Mouse (Mus musculus) lung, embryonic 16.5 days (tissue): Measurements from ENCODE around the gene Lhfpl3. TPM values are rescaled to one million over a fixed set of nuclear protein-coding genes. Genes with fewer than 3 reads are reported as not detected.

Experiments used
- ATAC-seq: fragments of 200-750 bp; cut with Nextera tagmentation; 2 replicates; pipeline ENCODE4 v1.8.0; 2017; ENCODE audit warnings: low read depth, mild to moderate bottlenecking, moderate library complexity
- H3K27ac ChIP-seq: fragments of 300-500 bp; sonication (generic); 2 replicates; pipeline ENCODE4 v1.5.1; 2014; ENCODE audit warnings: mild to moderate bottlenecking, control low read depth, low read length
- H3K27me3 ChIP-seq: fragments of 300-500 bp; sonication (generic); 2 replicates; pipeline ENCODE4 v1.6.1; 2014; ENCODE audit warnings: low read depth, low read length, mixed read lengths; ENCODE audit not compliant: control insufficient read depth, insufficient read depth
- H3K36me3 ChIP-seq: fragments of 300-500 bp; sonication (generic); 2 replicates; pipeline ENCODE4 v1.6.1; 2014; ENCODE audit warnings: low read length; ENCODE audit not compliant: control insufficient read depth, insufficient read depth
- H3K4me1 ChIP-seq: fragments of 300-500 bp; sonication (generic); replicated peaks from 2 replicates; pipeline ENCODE4 v1.6.1; 2014; ENCODE audit warnings: low read length, mixed read lengths; ENCODE audit not compliant: control insufficient read depth, insufficient read depth
- H3K4me2 ChIP-seq: fragments of 300-500 bp; sonication (generic); 2 replicates; pipeline ENCODE4 v1.6.1; 2014; ENCODE audit warnings: low read depth, low read length, control low read depth
- H3K4me3 ChIP-seq: fragments of 300-500 bp; sonication (generic); 2 replicates; pipeline ENCODE4 v1.5.1; 2014; ENCODE audit warnings: mild to moderate bottlenecking, low read length, control low read depth
- H3K9ac ChIP-seq: fragments of 300-500 bp; sonication (generic); 2 replicates; pipeline ENCODE4 v1.6.1; 2014; ENCODE audit warnings: low read length, control low read depth
- H3K9me3 ChIP-seq: fragments of 300-500 bp; sonication (generic); 2 replicates; pipeline ENCODE4 v1.6.1; 2016; ENCODE audit warnings: low read length; ENCODE audit not compliant: control insufficient read depth
- WGBS: fragments of 180-500 bp; shearing (Covaris S2); extraction: QIAGEN DNeasy Blood & Tissue Kit; methylation state at CpG from one replicate; pipeline ENCODE4 v1.1.7; 2014; 5-methylcytosine and 5-hydroxymethylcytosine counted together
- polyA plus RNA-seq: library from polyadenylated mRNA; unstranded; fragments of >200 nt; fragmentation: Nextera tagmentation; extraction: Ambion mirVana; gene quantifications from 2 replicates; pipeline ENCODE4 v1.2.1, GENCODE M21; 2015

Lhfpl3 gene
- polyA plus RNA-seq, 1 experiment from 2014 or later: not detected

DNA sequence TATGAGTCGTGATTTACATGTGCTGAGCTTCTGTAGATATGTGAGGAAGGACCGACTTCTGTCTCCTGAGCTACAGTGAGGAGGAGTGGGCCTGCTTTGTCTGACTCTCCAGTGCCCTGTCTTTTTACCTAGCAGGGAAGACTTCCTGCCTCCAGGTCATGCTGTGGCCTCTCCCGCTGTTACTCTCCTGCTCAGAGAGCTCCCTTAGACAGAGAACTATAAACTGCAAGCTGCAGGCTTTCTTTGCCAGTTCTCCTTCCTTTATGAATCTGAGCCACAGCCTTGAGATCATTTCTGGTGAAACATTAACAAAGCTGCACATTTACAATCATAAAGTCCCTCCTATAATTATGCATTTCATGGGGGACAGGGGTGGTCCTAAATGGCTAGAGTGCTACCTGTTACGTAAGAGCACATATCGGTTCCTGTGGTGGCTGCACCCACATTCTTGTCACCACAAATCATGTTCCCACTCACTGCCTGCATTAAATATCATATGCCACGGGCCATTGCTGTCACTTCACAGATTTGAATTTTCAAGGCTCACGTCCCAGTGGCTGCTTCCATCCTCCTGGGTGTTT lies 303.3 kb downstream of the Lhfpl3 start:
- Histone ChIP-seq H3K9ac (no peak overlapping the region), H3K36me3 (no peaks in the 10 kb centered on the region), H3K4me2 (no peak overlapping the region), H3K4me3 (no peak overlapping the region), H3K9me3 (no peaks in the 10 kb centered on the region), H3K27ac (no peak overlapping the region), H3K27me3 (no peaks in the 10 kb centered on the region), H3K4me1 (no peaks in the 10 kb centered on the region)
- no peak for ATAC-seq
- 52% methylated on average over 7 of the region's 7 CpGs for WGBS

DNA sequence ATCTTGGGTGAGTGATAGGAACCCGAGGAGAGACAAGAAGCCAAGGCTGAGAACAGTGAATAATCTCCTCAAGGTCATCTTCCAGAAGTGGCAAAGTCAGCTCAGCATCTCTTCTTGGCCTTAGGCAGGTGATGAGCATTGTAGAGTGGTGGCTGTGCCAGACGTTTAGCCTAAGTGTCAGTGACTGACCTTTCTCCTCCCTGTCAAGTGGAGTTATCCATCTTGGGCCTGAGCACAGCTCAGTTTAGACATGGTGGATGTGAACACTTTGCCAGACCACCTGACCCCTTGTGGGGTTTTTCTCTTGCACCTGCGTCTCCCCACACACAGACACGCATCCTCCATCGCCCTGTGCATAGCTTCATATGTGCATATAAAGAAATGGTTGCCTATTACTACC lies 305.6 kb downstream of the Lhfpl3 start:
- no peaks in the 10 kb centered on the region for H3K4me1 ChIP-seq
- H3K9ac ChIP-seq: no peak overlapping the region
- 65% methylated on average over 5 of the region's 5 CpGs for WGBS
- H3K4me2 ChIP-seq: no peak overlapping the region
- no peak for ATAC-seq
- H3K27ac ChIP-seq: no peak overlapping the region
- no peaks in the 10 kb centered on the region for H3K36me3 ChIP-seq
- H3K27me3 ChIP-seq: no peaks in the 10 kb centered on the region
- H3K4me3 ChIP-seq: no peak overlapping the region
- no peaks in the 10 kb centered on the region for H3K9me3 ChIP-seq

DNA sequence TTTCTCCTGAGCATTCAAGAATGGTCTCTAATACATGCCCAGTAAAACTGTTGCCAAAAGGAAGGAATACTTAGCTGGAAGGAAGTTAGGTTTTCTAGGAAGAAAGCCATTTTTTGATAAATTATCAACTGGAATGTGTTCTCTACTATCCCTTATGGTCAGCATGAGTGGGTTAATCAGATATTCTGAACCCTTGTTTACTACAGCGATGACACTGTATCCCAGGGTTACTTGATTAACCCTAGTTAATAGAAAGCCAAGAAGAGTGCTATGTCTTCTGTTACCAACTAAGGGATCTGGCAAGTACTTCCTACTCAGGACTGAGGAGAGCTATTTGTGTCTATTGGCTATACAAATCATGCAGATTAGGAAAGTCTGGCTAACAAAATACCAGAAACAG lies 349.0 kb downstream of the Lhfpl3 start:
- no peak overlapping the region for H3K4me2 ChIP-seq
- no peak for ATAC-seq
- H3K27me3 ChIP-seq: no peaks in the 10 kb centered on the region
- no peak overlapping the region for H3K27ac ChIP-seq
- H3K36me3 ChIP-seq: no peaks in the 10 kb centered on the region
- no peaks in the 10 kb centered on the region for H3K4me1 ChIP-seq
- H3K9ac ChIP-seq: no peak overlapping the region
- H3K9me3 ChIP-seq: no peaks in the 10 kb centered on the region
- 79% methylated on average over 1 of the region's 1 CpGs for WGBS
- no peak overlapping the region for H3K4me3 ChIP-seq

DNA sequence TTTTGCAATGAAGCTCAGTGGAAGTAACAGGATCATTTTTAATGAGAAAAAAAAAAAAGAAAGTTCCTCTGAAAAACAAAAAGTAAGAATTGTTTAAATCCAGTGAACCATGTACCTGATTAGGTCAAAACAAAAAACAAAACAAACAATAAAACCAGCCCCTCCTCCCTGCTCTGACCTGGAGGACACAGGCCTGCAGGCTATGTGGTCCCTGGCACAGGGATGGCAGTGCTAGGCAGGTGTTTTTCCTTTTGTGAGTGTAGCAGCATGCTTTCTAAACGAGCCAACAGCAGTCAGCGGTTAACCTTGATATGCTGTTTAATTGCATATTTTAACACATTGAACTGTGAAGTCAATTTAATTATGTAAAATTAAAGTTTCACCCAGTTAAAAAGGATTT lies 360.7 kb downstream of the Lhfpl3 start:
- no peak for ATAC-seq
- 62% methylated on average over 2 of the region's 2 CpGs for WGBS
- Histone ChIP-seq H3K27me3 (no peaks in the 10 kb centered on the region), H3K9ac (no peak overlapping the region), H3K36me3 (no peaks in the 10 kb centered on the region), H3K9me3 (no peaks in the 10 kb centered on the region), H3K4me3 (no peak overlapping the region), H3K4me1 (no peaks in the 10 kb centered on the region), H3K4me2 (no peak overlapping the region), H3K27ac (no peak overlapping the region)

DNA sequence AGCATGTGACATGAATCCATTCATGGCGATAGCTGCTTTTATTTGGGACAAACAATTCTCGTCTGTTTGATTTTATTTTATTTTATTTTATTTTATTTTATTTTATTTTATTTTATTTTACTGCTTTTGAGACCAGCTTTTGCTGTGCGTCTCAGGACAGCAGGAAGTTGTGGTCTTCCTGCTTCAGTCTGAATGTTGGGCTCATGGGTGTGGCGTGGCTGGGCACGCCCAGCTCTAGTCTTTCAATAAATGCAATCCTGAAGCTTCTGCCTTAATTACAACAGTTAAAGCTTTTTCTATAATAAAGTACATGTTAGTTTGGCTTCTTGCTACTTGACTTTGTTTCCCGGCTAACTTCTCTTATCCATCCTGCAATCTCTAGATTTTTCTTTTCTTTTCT lies 365.4 kb downstream of the Lhfpl3 start:
- ATAC-seq: no peak
- Histone ChIP-seq H3K4me2 (no peak overlapping the region), H3K9me3 (no peaks in the 10 kb centered on the region), H3K27me3 (no peaks in the 10 kb centered on the region), H3K9ac (no peak overlapping the region), H3K4me1 (no peaks in the 10 kb centered on the region), H3K27ac (no peak overlapping the region), H3K4me3 (no peak overlapping the region), H3K36me3 (no peaks in the 10 kb centered on the region)
- 83% methylated on average over 6 of the region's 6 CpGs for WGBS

DNA sequence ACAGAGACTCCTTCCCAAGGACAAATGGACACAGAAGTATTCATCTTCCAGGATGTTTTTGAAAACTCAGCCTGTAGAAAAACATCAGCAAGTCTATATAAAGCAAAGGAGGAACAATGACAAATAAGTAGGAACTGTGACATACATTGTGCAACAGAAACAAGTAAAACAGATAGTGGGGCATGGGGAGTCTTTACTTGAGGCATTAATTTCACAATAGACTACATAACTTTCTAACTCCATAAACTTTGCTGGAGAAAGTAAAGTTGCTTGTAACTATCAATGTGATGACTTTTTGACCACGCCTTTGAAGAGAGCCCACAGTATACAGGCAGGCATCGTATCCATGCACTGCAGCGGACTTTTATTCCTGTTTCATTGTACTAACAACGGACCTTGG lies 368.4 kb downstream of the Lhfpl3 start:
- H3K4me1 ChIP-seq: no peaks in the 10 kb centered on the region
- H3K4me3 ChIP-seq: no peak overlapping the region
- H3K9ac ChIP-seq: no peak overlapping the region
- no peak for ATAC-seq
- no peak overlapping the region for H3K4me2 ChIP-seq
- WGBS: 83% methylated on average over 4 of the region's 4 CpGs
- no peaks in the 10 kb centered on the region for H3K9me3 ChIP-seq
- no peak overlapping the region for H3K27ac ChIP-seq
- H3K36me3 ChIP-seq: no peaks in the 10 kb centered on the region
- no peaks in the 10 kb centered on the region for H3K27me3 ChIP-seq

DNA sequence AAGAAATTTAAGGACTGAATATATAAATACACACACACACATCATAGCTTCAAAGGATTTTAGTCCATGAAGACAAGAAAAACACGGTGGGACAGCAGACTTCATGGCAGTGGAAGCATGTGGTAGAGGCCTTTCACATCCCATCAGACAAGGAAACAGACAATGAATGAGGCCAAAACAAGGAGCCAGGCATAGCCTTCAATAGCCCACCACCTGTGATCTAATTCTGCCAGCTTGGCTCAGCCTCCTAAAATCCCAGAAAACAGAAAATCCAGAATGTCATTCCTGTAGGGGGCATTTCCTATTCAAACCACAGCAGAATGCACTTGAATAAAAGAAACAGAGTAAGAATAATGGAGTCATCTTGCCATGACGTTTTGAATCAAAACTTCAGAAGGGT lies 381.0 kb downstream of the Lhfpl3 start:
- Histone ChIP-seq H3K4me1 (no peaks in the 10 kb centered on the region), H3K4me3 (no peak overlapping the region), H3K36me3 (no peaks in the 10 kb centered on the region), H3K4me2 (no peak overlapping the region), H3K27ac (no peak overlapping the region), H3K9me3 (no peaks in the 10 kb centered on the region), H3K9ac (no peak overlapping the region), H3K27me3 (no peaks in the 10 kb centered on the region)
- ATAC-seq: no peak
- WGBS: 58% methylated on average over 2 of the region's 2 CpGs

DNA sequence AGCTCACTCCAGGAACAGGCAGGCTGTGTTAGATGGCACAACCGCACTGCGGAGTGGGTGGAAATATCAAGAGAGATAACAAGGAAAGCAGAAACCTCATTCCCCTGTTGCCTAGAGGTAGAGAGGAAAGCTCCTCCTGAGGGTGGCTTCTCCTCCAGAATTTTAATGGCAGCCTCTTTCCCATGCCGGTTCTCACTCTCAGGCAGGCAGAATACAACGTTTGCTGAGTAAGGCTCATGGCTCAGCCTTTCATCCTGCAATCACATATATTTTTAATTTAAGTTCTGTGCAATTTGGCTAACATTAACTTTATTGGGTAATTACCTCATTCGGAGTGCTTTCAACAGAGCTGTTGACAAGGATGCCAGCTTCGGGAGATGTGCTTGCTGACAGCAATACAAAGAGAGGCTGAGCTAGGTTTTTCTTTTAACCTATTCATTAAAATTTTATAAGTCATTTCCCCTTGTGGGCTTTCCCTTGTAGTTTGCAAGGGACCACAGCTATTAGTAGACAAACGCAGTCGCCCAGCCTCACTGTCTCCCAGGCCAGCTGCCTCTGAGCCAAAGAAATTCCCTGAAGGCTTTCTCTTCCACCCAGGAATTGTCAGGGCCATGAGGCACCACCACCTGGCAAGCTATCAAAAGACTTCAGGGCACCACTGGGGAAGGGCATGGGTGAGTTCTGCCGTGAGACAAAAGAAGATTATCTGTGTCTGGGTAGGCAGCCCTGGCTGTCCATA lies 394.5 kb downstream of the Lhfpl3 start:
- Histone ChIP-seq H3K9ac (no peak overlapping the region), H3K4me2 (no peak overlapping the region), H3K9me3 (no peaks in the 10 kb centered on the region), H3K4me1 (no peaks in the 10 kb centered on the region), H3K27me3 (no peaks in the 10 kb centered on the region), H3K27ac (no peak overlapping the region), H3K36me3 (no peaks in the 10 kb centered on the region), H3K4me3 (no peak overlapping the region)
- no peak for ATAC-seq
- 78% methylated on average over 9 of the region's 9 CpGs for WGBS

DNA sequence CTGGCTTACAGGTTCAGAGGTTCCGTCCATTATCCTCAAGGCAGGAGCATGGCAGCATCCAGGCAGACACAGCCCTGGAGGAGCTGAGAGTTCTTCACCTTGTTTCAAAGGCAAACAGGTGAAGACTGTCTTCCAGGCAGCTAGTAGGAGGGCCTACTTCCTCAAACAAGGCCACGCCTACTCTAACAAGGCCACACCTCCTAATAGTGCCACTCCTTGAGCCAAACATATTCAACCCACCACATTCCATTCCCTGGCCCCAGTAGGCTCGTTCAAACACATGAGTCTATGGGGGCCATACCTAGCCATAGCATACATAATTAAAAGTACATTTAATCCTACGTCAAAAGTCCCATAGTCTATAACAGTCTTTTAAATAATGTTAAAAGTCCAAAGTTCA lies 407.4 kb downstream of the Lhfpl3 start:
- ATAC-seq: no peak
- no peak overlapping the region for H3K9ac ChIP-seq
- no peak overlapping the region for H3K4me3 ChIP-seq
- no peaks in the 10 kb centered on the region for H3K4me1 ChIP-seq
- H3K9me3 ChIP-seq: no peaks in the 10 kb centered on the region
- H3K27ac ChIP-seq: no peak overlapping the region
- no peak overlapping the region for H3K4me2 ChIP-seq
- WGBS: 68% methylated on average over 4 of the region's 4 CpGs
- H3K27me3 ChIP-seq: no peaks in the 10 kb centered on the region
- H3K36me3 ChIP-seq: no peaks in the 10 kb centered on the region
